Mouse (Mus musculus): ENCODE data around the gene Klhl3.

Klhl3 gene

DNA sequence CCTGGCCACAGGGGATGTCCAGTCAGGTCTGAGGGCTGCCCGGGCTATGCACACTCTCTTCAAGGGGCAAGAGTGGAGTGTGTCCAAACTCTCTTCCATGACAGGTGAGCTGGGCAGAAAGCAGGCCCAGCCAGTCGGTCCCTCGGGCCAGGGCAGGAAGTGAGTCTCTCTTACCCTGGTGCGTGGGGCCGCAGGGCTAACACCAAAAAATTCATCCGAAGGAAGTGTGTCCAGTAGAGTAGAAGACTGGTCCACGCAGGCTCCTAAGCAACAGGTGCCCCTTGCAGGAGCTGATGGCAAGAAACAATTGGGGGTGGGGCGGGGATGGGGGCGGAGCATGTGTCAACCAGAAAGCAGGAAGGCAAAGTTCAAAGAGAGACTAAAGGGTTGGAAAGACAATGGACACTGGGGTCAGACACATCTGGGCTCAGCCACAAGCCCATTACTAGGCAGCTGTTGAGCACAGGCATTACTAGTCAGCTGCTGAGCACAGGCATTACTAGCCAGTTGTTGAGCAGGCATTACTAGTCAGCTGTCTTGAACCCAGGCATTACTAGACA, 90.3 kb downstream of the Klhl3 start:
- DNase-seq, result no peak

DNA sequence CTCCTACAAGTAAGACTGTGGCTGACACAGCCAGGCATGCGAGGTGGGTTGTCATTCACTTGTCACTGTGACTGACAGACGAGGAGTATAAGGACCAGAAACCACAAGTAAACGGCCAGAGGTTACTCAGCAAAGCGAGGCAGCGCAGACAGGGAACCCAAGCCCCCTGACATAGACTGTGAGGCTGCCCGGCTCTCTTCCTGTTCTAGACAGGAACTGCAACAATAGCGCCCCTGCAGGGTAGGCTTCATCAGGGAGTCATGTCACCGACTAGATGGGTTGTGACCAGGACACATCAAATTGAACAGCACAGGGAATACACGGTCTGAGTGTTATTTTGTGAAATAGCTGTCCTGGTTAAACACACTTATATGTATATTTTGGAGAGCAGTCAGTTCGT, 93.0 kb downstream of the Klhl3 start:
- DNase-seq, result peak; percentile 24 to 30

DNA sequence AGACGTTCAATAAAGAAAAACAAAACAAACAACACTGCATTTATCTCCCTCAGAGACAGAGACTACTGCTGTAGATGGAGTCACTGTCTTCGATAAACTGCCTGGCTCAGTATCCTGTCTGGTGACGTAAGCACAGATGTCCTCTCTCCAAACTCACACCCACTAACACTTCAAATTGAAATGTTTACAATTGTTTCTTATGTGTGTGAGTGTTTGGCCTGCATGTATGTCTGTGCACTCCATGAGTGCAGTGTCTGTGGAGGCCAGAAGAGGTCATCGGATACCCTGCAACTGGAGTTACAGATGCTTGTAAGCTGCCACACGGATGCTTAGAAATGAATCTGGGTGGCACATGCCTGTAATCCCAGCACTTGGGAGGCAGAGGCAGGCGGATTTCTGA, 96.1 kb downstream of the Klhl3 start:
- no peak for DNase-seq

DNA sequence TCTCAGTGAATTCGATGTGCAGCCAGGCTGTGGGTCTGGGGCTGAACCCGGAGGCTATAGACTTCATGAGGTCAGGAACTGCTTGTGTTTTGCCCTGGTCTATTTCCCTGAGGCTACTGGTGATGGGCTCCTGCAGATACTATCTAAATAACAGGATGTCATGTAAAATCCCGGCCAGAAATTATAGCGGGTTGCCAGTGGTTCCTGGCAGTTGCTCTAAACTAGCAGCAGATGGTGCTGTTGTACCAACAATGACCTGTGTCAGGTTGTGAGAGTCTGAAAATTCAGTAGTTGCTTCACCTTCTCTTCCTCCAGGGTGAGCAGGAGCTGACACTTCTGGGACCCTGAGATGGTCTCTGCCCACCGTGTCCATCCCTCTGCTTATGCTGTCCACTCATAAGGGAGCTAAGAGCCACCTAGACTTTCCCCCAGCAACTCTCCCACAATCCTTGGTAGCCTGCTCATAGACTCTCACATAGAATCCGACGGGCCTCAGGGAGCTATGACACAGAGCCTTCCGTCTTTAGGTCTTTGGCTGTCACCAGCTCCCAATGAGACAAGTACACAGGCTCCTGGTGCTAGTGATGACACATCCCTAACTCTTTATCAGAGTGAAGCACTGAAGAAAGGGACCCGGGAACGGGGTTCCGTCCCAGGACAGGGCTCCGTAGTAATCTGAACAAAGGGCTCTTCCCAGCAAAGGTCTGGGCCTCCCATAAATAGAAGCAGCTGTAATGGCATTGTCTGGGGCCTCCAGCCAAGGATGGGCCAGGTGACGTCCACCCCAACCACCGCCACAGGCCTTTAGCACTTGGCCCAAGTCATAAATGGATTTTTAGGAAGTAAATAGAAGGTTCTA, 101.1 kb downstream of the Klhl3 start:
- peak; percentile 26 to 27 for DNase-seq

DNA sequence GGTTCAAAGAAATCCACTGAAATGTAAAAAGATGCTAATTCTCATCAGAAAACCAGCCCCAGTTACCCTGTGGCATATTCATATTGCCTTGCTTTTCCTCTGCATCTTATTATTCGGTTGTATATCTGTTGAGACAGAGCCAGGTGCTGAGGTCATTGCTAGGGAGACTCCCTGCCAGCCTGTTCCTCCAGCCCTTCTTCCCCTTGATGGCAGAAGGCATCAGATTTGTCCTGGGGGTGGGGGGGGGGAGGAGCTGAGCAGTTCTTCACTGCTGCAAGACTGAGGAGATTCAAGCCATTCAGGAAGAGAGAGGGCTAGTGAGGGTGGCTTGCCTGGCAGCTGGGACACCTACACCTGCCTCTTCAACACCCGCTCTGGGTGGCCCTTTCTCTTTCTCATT, 101.9 kb downstream of the Klhl3 start:
- no peak for DNase-seq

DNA sequence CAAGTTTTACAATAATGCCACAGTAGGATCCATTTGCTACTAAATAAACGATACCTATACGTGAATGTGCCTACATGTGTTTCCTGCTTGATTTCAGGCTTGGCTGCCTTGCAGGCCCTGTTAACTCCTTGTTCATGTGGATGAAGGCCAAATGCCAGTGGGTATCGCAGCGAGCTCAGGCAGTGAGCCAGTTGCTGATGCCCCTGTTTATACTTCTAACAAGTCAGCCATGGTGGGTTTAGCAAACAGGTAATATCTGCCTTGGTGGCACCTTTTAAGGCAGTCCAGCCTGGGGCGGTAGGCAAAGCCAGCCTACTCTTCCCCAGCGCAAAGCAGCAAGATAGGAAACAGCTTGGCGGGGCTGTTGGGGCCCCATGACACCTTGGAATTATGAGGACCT, 103.0 kb downstream of the Klhl3 start:
- DNase-seq, result no peak

DNA sequence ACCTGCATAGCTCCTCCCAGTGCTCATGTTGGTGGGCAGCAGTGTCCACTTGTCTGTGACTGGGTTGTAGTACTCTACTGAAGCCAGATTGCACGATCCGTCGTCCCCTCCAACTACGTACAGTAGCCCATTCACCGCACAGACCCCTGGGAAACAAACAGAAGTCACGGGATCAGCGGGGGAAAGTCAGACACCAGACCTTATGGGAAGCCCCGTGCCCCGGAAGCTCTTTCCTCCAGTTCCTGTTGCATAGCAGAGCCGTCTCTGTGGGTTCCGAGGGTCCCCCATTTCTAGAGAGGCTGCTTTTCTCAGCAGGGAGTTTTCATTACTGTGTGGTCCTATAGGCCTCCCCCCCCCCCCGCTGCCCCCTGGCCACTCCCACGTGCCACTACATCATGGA, 104.1 kb downstream of the Klhl3 start:
- no peak for DNase-seq

DNA sequence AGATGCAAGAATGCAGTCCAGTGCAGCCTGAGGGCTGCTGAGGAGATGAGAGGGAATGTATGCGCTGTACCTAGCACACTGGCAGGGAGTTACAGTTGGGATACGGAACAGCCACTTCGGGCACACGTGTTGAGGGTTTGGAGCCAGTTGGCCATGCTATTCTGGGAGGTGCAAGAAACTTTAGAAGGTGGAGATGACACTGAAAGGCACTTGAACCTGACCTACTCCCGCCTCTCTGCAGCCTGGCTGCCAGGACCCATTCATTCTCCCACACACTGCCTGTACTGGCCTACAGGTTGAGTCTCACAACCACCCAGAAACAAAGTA, 105.4 kb downstream of the Klhl3 start:
- DNase-seq, result no peak

DNA sequence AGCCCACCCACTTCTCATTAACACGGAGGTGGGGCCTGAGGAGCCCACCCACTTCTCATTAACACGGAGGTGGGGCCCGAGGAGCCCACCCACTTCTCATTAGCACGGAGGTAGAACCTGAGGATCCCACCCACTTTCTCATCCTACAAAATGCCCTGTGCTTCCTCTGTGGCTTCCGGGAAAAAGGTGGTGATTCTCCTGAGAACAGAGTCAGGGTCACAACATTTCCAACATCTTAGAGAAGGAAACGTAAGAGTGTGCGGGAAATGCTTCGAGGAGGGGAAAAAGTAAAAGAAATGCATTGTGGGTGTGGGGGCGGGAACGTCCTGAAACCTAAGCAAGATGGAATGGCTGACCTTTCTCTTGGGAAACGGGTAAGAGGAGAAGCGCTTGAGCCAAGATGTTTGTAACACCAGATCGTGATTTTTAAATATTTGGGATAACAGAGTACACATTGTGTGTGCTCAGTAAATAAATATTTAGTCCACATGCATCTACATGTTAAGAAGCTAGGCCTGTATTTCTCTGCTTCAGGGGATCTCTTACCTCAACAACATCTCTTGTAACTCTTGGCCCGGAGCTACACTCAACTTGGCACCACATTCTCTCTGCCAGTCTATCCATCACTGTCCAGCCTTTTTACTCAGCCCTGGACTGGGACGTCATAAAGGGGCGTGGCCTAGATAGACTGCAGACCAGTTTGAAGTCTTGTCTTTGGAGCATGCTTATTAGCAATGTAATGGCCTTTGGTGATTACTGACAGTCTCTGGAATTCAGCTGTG, 105.9 kb downstream of the Klhl3 start:
- no peak for DNase-seq

DNA sequence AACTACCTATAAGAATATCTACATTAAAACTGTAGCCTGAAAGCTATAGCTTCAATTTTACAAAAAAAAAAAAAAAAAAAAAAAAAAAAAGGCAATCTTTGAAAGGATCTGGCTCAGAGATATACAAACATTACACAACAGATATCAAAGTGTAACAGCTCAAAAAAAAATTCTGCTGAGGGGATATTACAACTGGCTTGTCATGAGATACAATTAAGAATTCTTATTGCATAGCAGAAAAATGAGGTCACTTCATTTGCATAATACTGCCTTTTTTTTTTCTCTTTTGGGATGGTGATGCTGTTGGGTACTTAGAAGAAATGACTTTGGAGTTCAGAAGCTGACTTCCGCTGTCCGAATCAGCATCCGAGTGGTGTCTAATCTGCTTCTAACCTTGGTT, 111.6 kb downstream of the Klhl3 start:
- no peak for DNase-seq

DNA sequence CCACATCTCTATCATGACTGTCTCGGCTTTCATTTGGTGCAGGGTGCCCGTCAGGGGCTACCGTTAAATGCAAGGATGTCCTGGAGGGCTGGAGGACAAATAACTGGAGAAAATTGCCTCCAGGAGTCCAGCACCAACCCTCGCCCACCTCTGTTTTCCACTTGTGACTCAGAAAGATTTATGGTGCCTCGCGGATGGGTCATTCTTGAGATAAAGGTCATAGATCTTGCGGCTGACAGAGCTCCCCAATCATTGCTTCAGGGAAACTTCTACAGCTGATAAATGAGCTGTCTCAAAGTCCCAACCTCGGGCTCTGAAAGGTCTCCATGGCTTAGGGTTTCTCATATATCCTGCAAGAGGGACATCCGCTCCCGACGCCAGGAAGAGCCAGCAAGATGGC, 116.9 kb downstream of the Klhl3 start:
- no peak for DNase-seq

DNA sequence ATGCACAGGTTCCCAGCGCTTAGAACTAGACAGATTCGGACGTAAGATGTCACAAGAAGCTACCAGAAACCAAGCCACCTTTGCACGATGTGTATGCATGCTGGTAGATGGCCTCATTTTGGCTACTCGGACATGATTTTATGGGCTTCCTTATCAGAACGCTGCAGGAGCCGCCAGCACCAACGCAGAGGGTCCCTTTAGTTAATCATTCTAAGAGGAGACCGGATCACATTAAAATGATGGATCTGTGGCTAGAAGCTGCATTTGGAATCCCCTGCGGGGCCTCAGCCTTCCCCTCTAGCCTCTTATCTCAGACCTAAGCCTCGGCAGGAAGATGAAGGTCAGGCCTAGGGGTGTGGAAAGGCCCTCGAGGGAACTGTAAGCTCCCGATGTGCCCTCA, 117.5 kb downstream of the Klhl3 start:
- DNase-seq, result no peak

DNA sequence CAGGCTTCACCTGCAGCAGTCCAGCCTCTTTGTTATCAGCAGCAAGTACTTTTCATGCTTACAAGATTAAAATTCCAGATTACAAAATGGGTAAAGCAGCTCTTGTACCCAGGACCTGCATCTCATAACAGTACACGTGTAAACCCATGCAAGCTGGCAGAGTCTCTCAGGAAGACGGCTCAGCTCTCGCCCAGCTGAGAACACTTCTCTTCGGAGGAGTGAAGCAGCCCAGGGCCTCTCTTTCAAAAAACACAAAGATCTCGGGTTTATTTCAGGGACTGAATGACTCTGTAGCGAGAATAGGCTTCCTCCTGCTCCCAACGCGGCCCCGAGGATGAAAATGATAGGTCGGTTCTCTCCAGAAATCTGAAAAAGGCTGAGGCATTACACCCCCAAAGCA, 128.8 kb downstream of the Klhl3 start:
- DNase-seq, result no peak

DNA sequence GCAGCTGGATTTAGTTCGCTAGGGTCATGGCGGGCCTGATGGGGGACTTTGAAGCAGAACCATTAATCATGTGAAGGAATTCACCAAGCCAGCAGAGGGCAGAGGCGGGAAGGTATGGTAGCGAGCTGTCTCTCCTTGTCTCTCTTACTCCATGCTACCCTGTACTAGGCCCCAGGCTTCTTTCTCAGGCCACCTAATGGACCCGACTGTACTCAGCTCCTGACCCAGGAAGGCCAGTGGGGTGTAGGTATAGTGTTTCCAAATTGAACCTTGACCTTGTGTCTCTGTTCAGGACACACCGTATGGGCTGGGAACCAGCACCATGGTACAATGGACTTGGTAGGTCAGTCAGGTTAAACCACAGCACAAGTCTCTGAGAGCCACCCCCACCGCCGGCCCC, 129.2 kb downstream of the Klhl3 start:
- DNase-seq, result no peak

DNA sequence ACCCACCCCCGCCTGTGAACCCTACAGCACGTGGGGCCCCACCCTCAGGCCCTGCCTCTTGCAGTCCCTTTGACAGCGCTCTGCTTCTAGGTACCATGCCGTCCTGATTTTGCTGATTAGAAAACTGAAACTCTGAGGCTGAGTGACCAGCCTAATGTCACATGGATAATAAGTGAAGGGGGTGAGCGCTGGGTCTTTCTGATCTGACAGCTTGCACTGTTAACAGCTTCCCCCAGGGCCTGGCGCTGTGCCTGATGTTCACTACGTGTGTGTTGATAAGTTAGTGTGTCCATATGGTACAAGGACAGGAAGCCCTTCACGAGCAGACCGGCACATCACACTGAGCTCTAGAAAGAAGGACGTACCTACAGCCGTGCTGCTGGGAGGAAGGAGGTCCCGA, 130.1 kb downstream of the Klhl3 start:
- DNase-seq, result peak in 1 of 2 experiments; percentile 10

DNA sequence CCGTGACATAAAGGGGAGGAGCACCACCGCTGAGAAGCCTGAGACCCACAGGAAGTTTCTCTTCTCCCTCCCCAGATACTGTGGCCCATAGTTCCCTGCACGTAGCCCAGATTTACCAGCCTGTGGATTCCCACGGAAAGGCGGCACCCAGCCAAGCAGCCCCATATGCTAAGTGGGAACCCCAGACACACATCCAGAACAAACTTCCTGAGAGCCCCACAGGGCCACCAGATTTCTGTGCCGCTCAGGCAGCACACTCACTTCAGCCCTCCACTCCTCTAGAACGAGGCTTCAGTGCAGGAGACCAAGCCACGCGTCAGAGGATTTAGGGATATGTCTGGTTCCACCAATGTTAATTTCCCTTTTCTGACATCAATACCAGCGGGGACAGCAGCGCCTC, 130.5 kb downstream of the Klhl3 start:
- DNase-seq, result no peak

DNA sequence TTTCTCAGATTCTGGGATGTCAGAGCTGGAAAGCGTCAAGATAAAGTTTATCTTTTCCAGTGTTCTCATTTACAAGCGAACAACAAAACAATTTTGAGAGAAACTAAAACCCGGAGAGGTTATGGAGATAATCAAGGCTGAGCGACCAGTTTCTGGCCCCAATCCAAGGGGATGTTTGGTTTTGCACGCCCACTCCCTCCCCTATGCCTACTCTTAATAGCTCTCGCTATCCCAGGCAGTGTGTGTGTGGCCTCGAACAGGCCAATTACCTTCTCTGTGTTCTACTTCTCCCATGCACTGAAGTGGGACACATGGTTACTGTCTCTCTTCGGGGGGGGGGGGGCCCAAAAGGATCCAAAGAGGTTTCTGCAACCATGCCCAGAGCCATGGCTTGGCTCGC, 132.7 kb downstream of the Klhl3 start:
- no peak for DNase-seq

DNA sequence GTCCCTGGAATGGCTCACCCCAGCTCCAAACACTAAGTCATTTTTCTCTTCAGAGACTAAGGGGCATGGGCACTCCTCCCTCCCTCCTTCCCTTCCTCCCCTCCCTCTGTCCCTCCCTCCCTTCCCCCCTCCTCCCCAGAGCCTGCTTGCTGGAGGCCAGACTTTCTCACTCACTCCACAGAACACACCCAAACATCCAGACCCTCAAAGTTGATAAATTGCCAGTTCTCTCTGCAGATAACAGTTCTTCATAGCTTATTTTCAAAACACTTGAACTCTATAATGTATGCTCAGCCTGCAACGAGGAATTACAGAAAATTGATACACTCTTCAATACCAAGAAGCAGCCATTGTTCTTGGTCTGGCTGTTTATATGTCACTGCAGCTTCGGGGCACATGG, 133.3 kb downstream of the Klhl3 start:
- DNase-seq, result no peak

DNA sequence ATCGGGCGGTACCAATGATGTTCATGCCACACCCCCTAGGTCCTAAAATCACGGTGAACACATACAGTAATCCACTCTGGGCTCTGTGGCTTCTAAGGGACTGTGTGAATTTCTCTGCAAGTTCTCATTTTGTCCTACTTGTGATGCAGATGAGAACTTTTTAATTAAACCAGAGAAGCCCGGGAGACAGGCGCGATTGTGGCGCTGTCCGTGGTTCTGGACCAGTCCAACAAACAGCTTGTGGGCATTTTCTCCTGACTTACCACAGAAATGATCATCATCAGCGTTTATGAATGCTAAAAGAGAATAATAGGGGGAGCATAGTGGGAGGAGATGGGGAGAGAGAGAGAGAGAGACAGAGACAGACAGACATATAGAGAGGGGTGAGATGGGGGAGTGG, 134.5 kb downstream of the Klhl3 start:
- no peak for DNase-seq

DNA sequence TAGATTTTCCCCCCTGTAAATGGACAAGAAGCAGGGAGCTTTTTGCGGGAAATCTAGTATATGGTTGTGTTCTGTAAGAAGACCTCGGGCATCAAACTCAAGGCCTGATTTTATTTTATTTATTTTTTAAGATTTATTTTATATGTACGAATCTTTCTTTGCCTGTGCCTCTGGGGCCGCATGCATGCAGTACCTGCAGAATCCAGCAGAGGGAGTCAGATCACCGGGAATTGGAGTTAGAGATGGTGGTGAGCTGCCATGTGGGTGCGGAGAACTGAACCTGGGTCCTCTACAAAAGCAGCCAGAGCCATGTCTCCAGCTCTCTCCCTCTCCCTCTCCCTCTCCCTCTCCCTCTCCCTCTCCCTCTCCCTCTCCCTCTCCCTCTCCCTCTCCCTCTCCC, 135.7 kb downstream of the Klhl3 start:
- no peak for DNase-seq

DNA sequence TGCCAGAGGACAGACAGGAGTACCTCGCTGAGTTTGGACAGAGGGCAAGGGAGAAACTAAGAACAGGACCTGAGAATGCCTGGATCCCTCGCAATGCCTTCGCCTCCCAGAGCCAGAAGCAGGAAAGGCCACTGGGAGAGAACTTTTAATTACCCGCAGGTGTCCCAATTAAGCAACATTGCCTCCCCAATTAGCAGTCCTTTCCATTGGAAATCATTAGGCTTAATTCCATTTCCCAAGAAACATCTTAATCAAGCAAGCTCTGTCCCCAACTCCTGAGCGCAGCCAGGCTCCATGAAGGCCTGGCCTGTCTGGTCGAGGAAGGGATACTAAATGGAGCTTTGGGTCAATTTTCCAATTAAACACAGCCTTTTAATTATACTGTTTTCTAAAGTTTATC, 147.7 kb downstream of the Klhl3 start:
- no peak for DNase-seq

DNA sequence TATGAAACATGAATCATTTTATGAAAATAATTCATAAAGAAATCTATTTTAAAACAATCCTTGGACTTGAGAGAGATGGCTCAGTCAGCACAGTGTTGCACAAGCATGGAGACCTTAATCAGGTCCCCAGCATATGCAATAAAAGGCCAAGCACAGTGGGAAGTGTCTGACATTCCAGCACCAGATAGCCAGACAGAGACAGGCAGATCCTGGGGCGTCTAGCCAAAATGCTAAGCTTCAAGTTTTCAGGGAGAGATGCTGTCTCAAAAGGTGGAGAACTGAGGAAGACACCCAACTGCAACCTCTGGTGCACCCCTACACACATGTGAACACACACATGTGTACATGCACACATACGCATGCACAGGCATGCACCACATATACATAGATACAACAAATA, 153.1 kb downstream of the Klhl3 start:
- DNase-seq, result no peak

DNA sequence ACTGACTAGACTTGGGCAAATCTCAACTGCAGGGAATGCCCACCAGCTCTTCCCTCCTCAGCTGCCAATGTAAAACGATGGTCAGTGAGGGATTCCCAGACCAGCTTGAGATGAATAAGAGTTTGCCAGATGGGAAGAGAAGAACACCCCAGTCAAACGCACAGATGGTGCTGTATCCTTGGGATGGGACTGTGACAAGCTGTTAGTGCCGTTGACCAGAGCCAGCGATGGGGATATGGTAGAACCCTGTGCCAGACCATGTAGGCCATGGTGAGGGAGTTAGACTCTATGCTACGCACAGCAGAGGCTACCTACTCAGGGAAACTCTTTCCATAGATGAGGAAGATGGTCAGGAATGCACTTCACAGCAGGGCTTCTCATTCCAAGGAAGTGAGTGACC, 153.6 kb downstream of the Klhl3 start:
- DNase-seq, result no peak
